Mouse (Mus musculus): Measurements from ENCODE around the gene Rnf111. TPM values are rescaled to one million over a fixed set of nuclear protein-coding genes. Genes with fewer than 3 reads are reported as not detected.

Gene Rnf111
- total RNA-seq, 2 experiments from 2014 or later, result 12.4 to 13.6 TPM

Small RNA genes lying within 50 kb of the gene (microRNA-seq; reads per million reads assigned to microRNA genes)
- gene Mir5626, result 0.96 to 1.0 reads per million in 2 experiments

Other genes starting within 250 kb of the Rnf111 start
- 1 to 10 TPM; 5.3 TPM for gene Ccnb2, start 82.2 kb downstream of the Rnf111 start, total RNA-seq (2021)
- 10 to 100 TPM; 15.8 to 16.6 TPM for gene Sltm, start 39.0 kb upstream of the Rnf111 start, total RNA-seq (2021)
- under 1 TPM; 0.22 to 0.37 TPM for gene Gm10642, start 152.5 kb upstream of the Rnf111 start, total RNA-seq (2021)
- gene Mindy2, start 153.4 kb upstream of the Rnf111 start, total RNA-seq (2021), result 10 to 100 TPM; 12.3 to 14.4 TPM
- gene Adam10, start 175.3 kb upstream of the Rnf111 start, total RNA-seq (2021), result 10 to 100 TPM; 26.4 to 35.9 TPM